Mouse (Mus musculus) lung, postnatal 0 days (tissue): ENCODE data around the gene Hspb9. TPM values are rescaled to one million over a fixed set of nuclear protein-coding genes. Genes with fewer than 3 reads are reported as not detected.

Experiments used
- ATAC-seq: fragments of 200-750 bp; cut with Nextera tagmentation; 2 replicates; pipeline ENCODE4 v1.8.0; 2017; ENCODE audit warnings: moderate library complexity
- DNase-seq: peaks from one replicate; pipeline ENCODE4 v3.0.0-alpha.2; 2016; ENCODE audit warnings: low spot score
- H3K27ac ChIP-seq: fragments of 300-500 bp; sonication (generic); 2 replicates; pipeline ENCODE4 v1.5.1; 2014; ENCODE audit warnings: antibody characterized with exemption, mild to moderate bottlenecking, low read length, mixed read lengths
- H3K27me3 ChIP-seq: fragments of 300-500 bp; sonication (generic); replicated peaks from 2 replicates; pipeline ENCODE4 v1.6.1; 2014; ENCODE audit warnings: low read length, mixed read lengths; ENCODE audit not compliant: insufficient read depth
- H3K36me3 ChIP-seq: fragments of 300-500 bp; sonication (generic); 2 replicates; pipeline ENCODE4 v1.6.1; 2014; ENCODE audit warnings: low read length, mixed read lengths; ENCODE audit not compliant: insufficient read depth
- H3K4me1 ChIP-seq: fragments of 300-500 bp; sonication (generic); 2 replicates; pipeline ENCODE4 v1.6.1; 2014; ENCODE audit warnings: antibody characterized with exemption, low read depth, low read length, mixed read lengths; ENCODE audit not compliant: insufficient read depth
- H3K4me2 ChIP-seq: fragments of 300-500 bp; sonication (generic); replicated peaks from 2 replicates; pipeline ENCODE4 v1.6.1; 2014; ENCODE audit warnings: low read depth, mild to moderate bottlenecking, low read length, moderate library complexity, mixed read lengths
- H3K4me3 ChIP-seq: fragments of 300-500 bp; sonication (generic); 2 replicates; pipeline ENCODE4 v1.5.1; 2014; ENCODE audit warnings: low read depth, low read length
- H3K9ac ChIP-seq: fragments of 300-500 bp; sonication (generic); replicated peaks from 2 replicates; pipeline ENCODE4 v1.6.1; 2014; ENCODE audit warnings: low read depth, mild to moderate bottlenecking
- H3K9me3 ChIP-seq: fragments of 300-500 bp; sonication (generic); 2 replicates; pipeline ENCODE4 v1.6.1; 2016; ENCODE audit warnings: low read length, mixed read lengths
- CTCF ChIP-seq: IDR thresholded peaks from 2 replicates; pipeline ENCODE4 v1.5.1; 2016; ENCODE audit warnings: antibody characterized with exemption, mild to moderate bottlenecking
- EP300 ChIP-seq: IDR thresholded peaks from 2 replicates; pipeline ENCODE4 v1.6.1; 2016; ENCODE audit warnings: antibody characterized with exemption, mild to moderate bottlenecking, control low read depth
- WGBS: fragments of 180-500 bp; shearing (Covaris S2); extraction: QIAGEN DNeasy Blood & Tissue Kit; methylation state at CpG from one replicate; pipeline ENCODE4 v1.1.7; 2014; 5-methylcytosine and 5-hydroxymethylcytosine counted together
- polyA plus RNA-seq: library from polyadenylated mRNA; unstranded; fragments of >200 nt; fragmentation: Nextera tagmentation; extraction: Ambion mirVana; gene quantifications from 2 replicates; pipeline ENCODE4 v1.2.1, GENCODE M21; 2015

The Hspb9 gene
- polyA plus RNA-seq, 1 experiment from 2014 or later, result 0.51 TPM

DNA sequence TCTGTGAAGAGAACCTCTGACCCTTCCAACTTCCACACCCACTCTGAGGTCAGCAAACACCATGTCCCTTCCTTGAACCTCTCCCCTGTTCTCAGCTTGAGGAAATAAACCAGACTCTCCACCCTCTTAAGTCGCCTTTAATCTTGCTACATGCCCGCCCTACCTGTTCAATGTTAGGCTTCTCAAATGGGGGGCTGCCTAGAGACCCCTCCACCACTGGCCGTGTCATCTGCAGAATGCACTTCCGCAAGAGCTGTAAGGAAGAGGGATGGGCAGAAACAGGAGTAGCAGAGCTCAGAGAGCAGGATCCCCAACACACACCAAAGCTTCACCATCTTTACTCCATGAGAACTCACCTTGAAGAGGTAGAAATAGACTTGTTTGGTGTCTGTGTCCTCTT, 2.7 kb upstream of the Hspb9 start:
- Histone ChIP-seq H3K36me3 (peaks cover 20% of the 10 kb centered on the region), H3K9ac (no peak overlapping the region), H3K4me2 (no peak overlapping the region), H3K4me1 (peaks cover 16% of the 10 kb centered on the region; the same call in 1 of the 2 replicates), H3K4me3 (no peak overlapping the region), H3K27me3 (no peaks in the 10 kb centered on the region), H3K27ac (no peak overlapping the region), H3K9me3 (no peaks in the 10 kb centered on the region)
- TF ChIP-seq CTCF (no peak), EP300 (no peak)
- 63% methylated on average over 4 of the region's 4 CpGs for WGBS
- ATAC-seq, result no peak
- no peak for DNase-seq

DNA sequence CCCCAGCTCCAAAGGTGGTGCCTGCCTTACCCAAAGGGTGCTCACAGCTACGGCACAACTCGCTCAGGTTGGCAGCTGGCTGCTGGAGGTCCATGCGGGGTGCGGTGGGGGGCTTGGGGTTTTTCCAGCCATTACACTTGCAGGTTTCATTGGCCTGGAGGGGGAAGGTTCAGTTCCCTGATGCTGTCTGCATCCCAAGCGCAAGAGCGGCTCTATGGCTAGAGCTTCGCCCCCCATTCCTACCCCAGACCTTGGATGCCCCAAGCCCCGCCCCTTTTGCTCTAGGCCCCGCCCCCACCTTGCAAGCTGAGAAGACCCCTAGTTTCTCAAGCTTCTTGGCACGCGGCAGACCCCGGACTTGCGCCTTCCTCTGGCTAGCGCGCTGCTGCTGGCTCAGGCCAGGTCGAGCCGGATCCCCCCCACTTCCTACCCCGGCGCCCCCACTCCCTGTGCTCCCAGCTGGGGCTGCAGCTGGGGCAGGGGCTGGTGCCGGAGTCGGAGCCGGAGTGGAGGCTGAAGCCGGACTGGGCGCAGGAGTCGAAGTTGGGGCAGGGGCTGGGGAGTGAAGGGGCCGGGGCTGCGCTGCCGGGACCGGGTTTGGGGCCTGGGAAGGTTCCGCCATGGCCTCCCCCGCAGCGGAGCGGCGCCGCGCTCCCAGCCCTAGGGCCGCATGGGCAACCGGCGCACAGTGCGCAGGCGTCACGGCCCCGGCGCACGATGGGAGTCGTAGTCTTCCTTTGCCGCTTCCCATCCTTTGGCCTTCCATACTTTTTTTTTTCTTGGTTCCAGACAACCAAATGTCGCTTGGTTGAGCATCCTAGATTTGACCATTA, 1.7 kb upstream of the Hspb9 start, which contains the start of gene Kat2a:
Kat2a (minus strand) TSS at position 683 of the 833 bp plus-strand sequence.
- ATAC-seq (peak; percentile 90), DNase-seq (peak; percentile 88)
- Histone ChIP-seq H3K9me3 (no peaks in the 10 kb centered on the region), H3K36me3 (peaks cover 21% of the 10 kb centered on the region; the same call in 1 of the 2 replicates), H3K27ac (0 out of 2 replicates have a peak within 1 kb of the TSS, but pooled peaks have one; percentile 62), H3K4me2 (peak within 1 kb of the TSS; percentile 99), H3K4me1 (peaks cover 16% of the 10 kb centered on the region; the same call in 1 of the 2 replicates), H3K9ac (peak within 1 kb of the TSS; percentile 64), H3K4me3 (peak within 1 kb of the TSS; percentile 80), H3K27me3 (no peaks in the 10 kb centered on the region)
- TF ChIP-seq EP300, result no peak
- no peak for TF ChIP-seq CTCF
- 3% methylated on average over 43 of the region's 48 CpGs for WGBS

DNA sequence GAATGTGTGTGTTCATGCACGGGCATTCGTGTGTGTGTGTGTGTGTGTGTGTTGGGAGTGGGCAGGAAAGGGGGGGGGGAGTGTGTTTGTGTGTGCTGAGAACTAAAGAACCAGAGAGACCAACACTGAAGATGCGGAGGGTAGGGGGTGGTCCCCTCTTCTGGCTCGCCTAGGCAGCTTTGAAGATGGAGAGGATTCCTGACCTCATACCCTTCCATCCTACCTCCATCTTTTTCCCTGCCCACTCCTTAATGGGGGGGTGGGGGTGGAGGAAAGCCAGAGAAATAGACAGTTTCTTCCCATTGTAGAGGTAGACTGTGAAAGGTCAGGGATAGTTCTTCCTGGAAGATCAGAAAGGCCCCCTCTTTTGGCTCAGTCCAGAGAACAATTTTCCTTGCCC, 476 bp upstream of the Hspb9 start:
- H3K4me3 ChIP-seq, result no peak overlapping the region; the same call in 1 of the 2 replicates
- peak overlapping the region; percentile 62 for H3K4me2 ChIP-seq
- no peaks in the 10 kb centered on the region for H3K27me3 ChIP-seq
- peaks cover 16% of the 10 kb centered on the region; the same call in 1 of the 2 replicates for H3K4me1 ChIP-seq
- no peak overlapping the region for H3K9ac ChIP-seq
- peaks cover 32% of the 10 kb centered on the region for H3K36me3 ChIP-seq
- H3K27ac ChIP-seq, result peak overlapping the region; percentile 62; the same call in 1 of the 2 replicates
- no peak for TF ChIP-seq CTCF
- TF ChIP-seq EP300, result no peak
- H3K9me3 ChIP-seq, result no peaks in the 10 kb centered on the region
- ATAC-seq (no peak), DNase-seq (no peak)
- WGBS, result 64% methylated on average over 4 of the region's 4 CpGs

DNA sequence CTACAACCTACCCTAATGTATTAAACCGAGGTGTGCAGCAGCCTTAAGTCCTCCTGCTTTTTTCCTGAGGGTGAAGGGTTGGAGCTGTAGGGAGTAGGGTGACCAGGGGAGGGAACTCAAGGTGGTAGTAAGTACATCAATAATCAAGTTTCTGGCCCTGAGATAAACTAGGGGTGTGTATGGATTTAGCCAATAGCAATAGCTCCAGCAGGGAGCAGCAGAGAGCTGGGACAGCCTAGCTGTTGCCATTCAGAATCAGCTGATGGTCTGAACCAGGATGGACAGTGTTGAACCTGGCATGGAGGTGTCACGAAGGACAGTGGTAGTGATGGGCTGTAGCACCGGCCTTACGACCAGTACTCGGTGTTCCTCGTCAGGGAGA, 875 bp downstream of the Hspb9 start:
- H3K9me3 ChIP-seq, result no peaks in the 10 kb centered on the region
- H3K27me3 ChIP-seq, result no peaks in the 10 kb centered on the region
- peaks cover 18% of the 10 kb centered on the region; the same call in 1 of the 2 replicates for H3K4me1 ChIP-seq
- peaks cover 40% of the 10 kb centered on the region for H3K36me3 ChIP-seq
- no peak overlapping the region for H3K4me3 ChIP-seq
- ATAC-seq (peak; percentile 59), DNase-seq (peak; percentile 87)
- H3K9ac ChIP-seq, result no peak overlapping the region
- peak overlapping the region; percentile 62 for H3K4me2 ChIP-seq
- 48% methylated on average over 6 of the region's 6 CpGs for WGBS
- peak overlapping the region; percentile 62; the same call in 1 of the 2 replicates for H3K27ac ChIP-seq
- TF ChIP-seq EP300, result no peak
- peak; percentile 93 for TF ChIP-seq CTCF

DNA sequence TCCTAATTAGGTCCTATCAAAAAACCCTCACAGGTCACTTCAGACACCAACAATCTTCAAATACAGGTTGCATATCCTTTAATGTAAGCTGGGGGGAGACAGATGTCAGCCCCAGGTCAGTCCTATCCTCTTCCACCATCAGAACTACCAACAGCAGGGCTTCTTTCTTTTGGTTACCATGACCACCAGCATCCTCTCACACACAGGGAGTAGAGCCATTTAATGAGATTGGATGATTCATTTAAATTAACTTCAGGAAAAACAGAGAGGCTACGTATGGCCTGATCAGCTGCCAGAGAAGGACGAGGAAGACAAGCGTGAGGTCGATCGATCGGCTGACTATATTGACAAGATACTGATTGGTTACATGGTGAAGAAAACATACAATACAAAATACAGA, 1.3 kb downstream of the Hspb9 start:
- H3K27ac ChIP-seq, result no peak overlapping the region
- H3K36me3 ChIP-seq, result peaks cover 40% of the 10 kb centered on the region
- TF ChIP-seq EP300 (no peak), CTCF (no peak)
- no peak for DNase-seq
- H3K4me3 ChIP-seq, result no peak overlapping the region
- H3K4me2 ChIP-seq, result no peak overlapping the region
- no peaks in the 10 kb centered on the region for H3K9me3 ChIP-seq
- H3K9ac ChIP-seq, result no peak overlapping the region
- no peak for ATAC-seq
- H3K4me1 ChIP-seq, result peaks cover 22% of the 10 kb centered on the region; the same call in 1 of the 2 replicates
- no peaks in the 10 kb centered on the region for H3K27me3 ChIP-seq
- WGBS, result 89% methylated on average over 6 of the region's 6 CpGs

DNA sequence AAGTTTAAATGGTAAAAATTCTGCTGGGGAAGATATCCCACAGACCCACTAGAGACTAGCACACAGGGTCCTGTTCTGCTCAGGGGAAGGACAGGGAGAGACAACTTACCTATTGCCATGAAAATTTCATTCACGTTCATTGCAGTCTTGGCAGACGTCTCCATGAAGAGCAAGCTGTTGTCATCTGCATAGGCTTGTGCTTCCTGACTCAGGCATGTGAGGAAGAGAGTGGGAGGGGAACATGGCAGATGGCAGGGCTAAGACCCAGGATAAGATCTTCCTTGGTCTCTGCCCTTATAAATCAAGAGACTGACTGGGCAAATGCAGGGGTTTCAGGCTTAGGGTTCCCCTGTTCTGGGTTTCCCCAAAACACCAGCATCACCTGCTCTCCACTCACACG, 3.0 kb downstream of the Hspb9 start:
- DNase-seq, result no peak
- no peaks in the 10 kb centered on the region for H3K9me3 ChIP-seq
- H3K4me2 ChIP-seq, result no peak overlapping the region
- TF ChIP-seq EP300, result no peak
- no peak for TF ChIP-seq CTCF
- H3K9ac ChIP-seq, result no peak overlapping the region
- no peak overlapping the region for H3K4me3 ChIP-seq
- H3K4me1 ChIP-seq, result peaks cover 32% of the 10 kb centered on the region; the same call in 1 of the 2 replicates
- 70% methylated on average over 3 of the region's 3 CpGs for WGBS
- no peak for ATAC-seq
- H3K27me3 ChIP-seq, result no peaks in the 10 kb centered on the region
- H3K27ac ChIP-seq, result no peak overlapping the region
- H3K36me3 ChIP-seq, result peaks cover 40% of the 10 kb centered on the region
